Mouse (Mus musculus) embryonic fibroblast, embryonic 13.5 days (primary cell): Measurements from ENCODE around the gene Fbxl13.

Experiments used
- CTCF ChIP-seq: IDR thresholded peaks from 2 replicates; pipeline ENCODE4 v1.5.1; 2011; ENCODE audit warnings: mild to moderate bottlenecking, control low read depth, low read length, moderate library complexity, borderline replicate concordance; ENCODE audit not compliant: insufficient read depth
- POLR2A ChIP-seq: IDR thresholded peaks from 2 replicates; pipeline ENCODE4 v1.6.1; 2011; ENCODE audit warnings: low read depth, mild to moderate bottlenecking, control low read depth, low read length, moderate library complexity

- TF ChIP-seq CTCF (no peak), POLR2A (no peak)
Observed at GRCm38 (mm10) chr5:21608311-21609304, 36.8 kb downstream of the Fbxl13 start.
